12 mouse cellular contexts compared by ENCODE assay signal in genomic region chr13:34248107-34248506, GRCm38 (mm10).
DNase-seq lines count a peak whose midpoint lies in the region; ATAC-seq and TF ChIP-seq lines count a peak whose summit lies in the region.
"Had no signal": no experiment of that assay in that cellular context is flagged by ENCODE, and none has a peak within 500 bp of the region (broad histone marks: within the 10 kb centered on the region; RNA-seq: fewer than 3 reads in every experiment).

No protein-coding gene starts in this region.

- no peaks in the 10 kb centered on the region for H3K9me3 ChIP-seq in lung, embryonic 14.5 days (ENCODE audit: low read depth, low read length)
- no peaks in the 10 kb centered on the region for H3K9me3 ChIP-seq in forebrain, embryonic 11.5 days (ENCODE audit: control insufficient read depth, low read length)
- H3K9me3 ChIP-seq in limb, embryonic 11.5 days (ENCODE audit: control insufficient read depth, low read length), result no peaks in the 10 kb centered on the region
- no peaks in the 10 kb centered on the region for H3K9me3 ChIP-seq in neural tube, embryonic 14.5 days (ENCODE audit: control insufficient read depth, low read length)
- H3K9me3 ChIP-seq: intestine, embryonic 15.5 days; liver, embryonic 12.5 days had no signal

- H3K36me3 ChIP-seq in lung, embryonic 14.5 days (ENCODE audit: insufficient read depth), result no peaks in the 10 kb centered on the region
- H3K36me3 ChIP-seq in forebrain, embryonic 11.5 days (ENCODE audit: control insufficient read depth, insufficient read depth, low read length), result no peaks in the 10 kb centered on the region
- H3K36me3 ChIP-seq in limb, embryonic 11.5 days (ENCODE audit: control insufficient read depth, insufficient read depth, low read length), result no peaks in the 10 kb centered on the region
- no peaks in the 10 kb centered on the region for H3K36me3 ChIP-seq in neural tube, embryonic 14.5 days (ENCODE audit: control insufficient read depth, insufficient read depth, low read length)
- H3K36me3 ChIP-seq: intestine, embryonic 15.5 days had no signal

- 39% methylated on average over 6 of the region's 6 CpGs for WGBS in lung, embryonic 14.5 days
- WGBS in forebrain, embryonic 11.5 days, result 7% methylated on average over 6 of the region's 6 CpGs
- 39% methylated on average over 6 of the region's 6 CpGs for WGBS in limb, embryonic 11.5 days
- WGBS in neural tube, embryonic 14.5 days, result 10% methylated on average over 6 of the region's 6 CpGs

- no peak overlapping the region for H3K4me3 ChIP-seq in lung, embryonic 14.5 days (ENCODE audit: low read depth, low read length)
- H3K4me3 ChIP-seq in forebrain, embryonic 11.5 days (ENCODE audit: low read depth, low read length), result no peak overlapping the region
- no peak overlapping the region for H3K4me3 ChIP-seq in limb, embryonic 11.5 days (ENCODE audit: low read depth, low read length)
- no peak overlapping the region for H3K4me3 ChIP-seq in neural tube, embryonic 14.5 days (ENCODE audit: low read depth, low read length)
- H3K4me3 ChIP-seq: intestine, embryonic 15.5 days; liver, embryonic 12.5 days had no signal

- no peak overlapping the region for H3K4me2 ChIP-seq in lung, embryonic 14.5 days
- peak overlapping the region; percentile 40 for H3K4me2 ChIP-seq in forebrain, embryonic 11.5 days (ENCODE audit: low read depth, low read length, severe bottlenecking)
- no peak overlapping the region for H3K4me2 ChIP-seq in limb, embryonic 11.5 days (ENCODE audit: low read depth, severe bottlenecking)
- H3K4me2 ChIP-seq in neural tube, embryonic 14.5 days (ENCODE audit: low read depth, low read length), result no peak overlapping the region
- H3K4me2 ChIP-seq: intestine, embryonic 15.5 days; liver, embryonic 12.5 days had no signal

- H3K27ac ChIP-seq in lung, embryonic 14.5 days (ENCODE audit: low read depth), result peak overlapping the region; percentile 73; the same call in 1 of the 2 replicates
- peak overlapping the region; percentile 94 for H3K27ac ChIP-seq in forebrain, embryonic 11.5 days (ENCODE audit: low read depth, low read length)
- H3K27ac ChIP-seq in limb, embryonic 11.5 days (replicated peaks; ENCODE audit: low read depth, low read length), result peak overlapping the region; percentile 16; the same call in 1 of the 2 replicates
- peak overlapping the region; percentile 66 for H3K27ac ChIP-seq in neural tube, embryonic 14.5 days (ENCODE audit: low read depth, low read length)
- H3K27ac ChIP-seq: intestine, embryonic 15.5 days; liver, embryonic 12.5 days had no signal

- H3K9ac ChIP-seq in lung, embryonic 14.5 days, result no peak overlapping the region
- peak overlapping the region; percentile 54 for H3K9ac ChIP-seq in forebrain, embryonic 11.5 days (ENCODE audit: low read length)
- no peak overlapping the region for H3K9ac ChIP-seq in limb, embryonic 11.5 days (ENCODE audit: low read length)
- H3K9ac ChIP-seq in neural tube, embryonic 14.5 days (replicated peaks; ENCODE audit: low read depth, low read length), result peak overlapping the region; percentile 32; the same call in 1 of the 2 replicates
- H3K9ac ChIP-seq: intestine, embryonic 15.5 days; liver, embryonic 12.5 days had no signal

- no peak for DNase-seq in lung, embryonic 14.5 days
- no peak for DNase-seq in lung, postnatal 36 days
- DNase-seq in forebrain, embryonic 11.5 days (ENCODE audit: low spot score), result no peak
- peak; percentile 32 for DNase-seq in limb, embryonic 11.5 days (ENCODE audit: low spot score)
- no peak for DNase-seq in urinary bladder, postnatal 25 days (ENCODE audit: low spot score)
- no peak for DNase-seq in right cerebral cortex, postnatal 14 days
- DNase-seq: adrenal gland, postnatal 25 days; cerebellum, adult 8-10 months had no signal

- H3K27me3 ChIP-seq in lung, embryonic 14.5 days (ENCODE audit: insufficient read depth, low read length), result no peaks in the 10 kb centered on the region
- no peaks in the 10 kb centered on the region for H3K27me3 ChIP-seq in forebrain, embryonic 11.5 days (ENCODE audit: control insufficient read depth, insufficient read depth, low read length)
- H3K27me3 ChIP-seq in limb, embryonic 11.5 days (ENCODE audit: control insufficient read depth, insufficient read depth, low read length), result no peaks in the 10 kb centered on the region
- no peaks in the 10 kb centered on the region for H3K27me3 ChIP-seq in neural tube, embryonic 14.5 days (ENCODE audit: control insufficient read depth, insufficient read depth, low read length)
- H3K27me3 ChIP-seq: intestine, embryonic 15.5 days; liver, embryonic 12.5 days had no signal

- H3K4me1 ChIP-seq in lung, embryonic 14.5 days (ENCODE audit: insufficient read depth), result peaks cover 16% of the 10 kb centered on the region
- H3K4me1 ChIP-seq in forebrain, embryonic 11.5 days (replicated peaks; ENCODE audit: control insufficient read depth, insufficient read depth, low read length), result peaks cover 19% of the 10 kb centered on the region
- H3K4me1 ChIP-seq in limb, embryonic 11.5 days (ENCODE audit: control insufficient read depth, insufficient read depth, low read length), result peaks cover 19% of the 10 kb centered on the region; the same call in 1 of the 2 replicates
- peaks cover 22% of the 10 kb centered on the region for H3K4me1 ChIP-seq in neural tube, embryonic 14.5 days (ENCODE audit: control insufficient read depth, insufficient read depth, low read length)

- ATAC-seq in lung, embryonic 14.5 days (ENCODE audit: insufficient read depth), result no peak
- ATAC-seq in forebrain, embryonic 11.5 days (replicated peaks; ENCODE audit: low FRiP score), result no peak
- no peak for ATAC-seq in limb, embryonic 11.5 days (ENCODE audit: insufficient number of reproducible peaks, low FRiP score, low TSS enrichment, low read depth)
- no peak for ATAC-seq in neural tube, embryonic 14.5 days (ENCODE audit: low read depth)
- ATAC-seq in megakaryocyte, adult 5-6 weeks (ENCODE audit: poor library complexity, severe bottlenecking), result no peak
- ATAC-seq: liver, embryonic 12.5 days had no signal

- no peak for TF ChIP-seq CTCF in lung, embryonic 14.5 days (IDR thresholded peaks at IDR 0.05; ENCODE audit: low read depth)

Comparison
In these comparisons a context has a peak if more than half of its experiments do, and no peak if none do; other contexts are left out.
1. H3K27ac ChIP-seq: peak in every context shown above with its lines; median percentile 94 in forebrain, embryonic 11.5 days; 73 in lung, embryonic 14.5 days; 66 in neural tube, embryonic 14.5 days; 16 in limb, embryonic 11.5 days.
2. H3K9ac ChIP-seq: peak in forebrain, embryonic 11.5 days (single experiment) and neural tube, embryonic 14.5 days (single experiment); none in lung, embryonic 14.5 days (single experiment) and limb, embryonic 11.5 days (single experiment).